Mouse (Mus musculus): ENCODE data around the gene Agpat1.

Gene Agpat1

DNA sequence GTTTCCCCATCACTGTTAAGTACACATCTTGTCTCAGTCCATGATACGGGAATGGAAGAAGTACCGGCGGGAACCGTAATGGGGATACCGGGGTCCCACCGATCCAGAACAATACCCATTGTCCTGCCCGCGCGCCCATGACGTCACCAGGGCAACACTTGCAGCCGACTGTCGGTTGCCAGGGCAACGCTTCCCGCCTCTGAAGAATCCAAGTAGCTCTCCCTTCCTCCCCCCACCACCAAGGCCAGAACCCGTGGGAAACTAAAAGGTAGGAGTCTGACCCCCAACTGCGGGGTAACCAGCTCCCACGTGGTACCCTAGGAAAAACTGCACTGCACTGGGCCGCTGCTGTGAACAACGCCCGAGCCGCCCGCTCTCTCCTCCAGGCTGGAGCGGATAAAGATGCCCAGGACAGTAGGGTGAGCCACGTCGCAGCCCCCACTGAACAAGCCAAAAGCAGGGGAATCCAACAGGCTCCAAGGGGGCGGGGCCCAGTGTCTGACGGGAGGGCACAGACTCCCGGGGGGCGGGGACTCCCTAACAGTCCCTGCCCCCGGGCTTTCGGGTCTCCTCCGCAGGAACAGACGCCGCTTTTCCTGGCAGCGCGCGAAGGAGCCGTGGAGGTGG is 17.2 kb upstream of the Agpat1 start:
- peak; percentile 93 for DNase-seq (ENCODE audit: low read depth)

DNA sequence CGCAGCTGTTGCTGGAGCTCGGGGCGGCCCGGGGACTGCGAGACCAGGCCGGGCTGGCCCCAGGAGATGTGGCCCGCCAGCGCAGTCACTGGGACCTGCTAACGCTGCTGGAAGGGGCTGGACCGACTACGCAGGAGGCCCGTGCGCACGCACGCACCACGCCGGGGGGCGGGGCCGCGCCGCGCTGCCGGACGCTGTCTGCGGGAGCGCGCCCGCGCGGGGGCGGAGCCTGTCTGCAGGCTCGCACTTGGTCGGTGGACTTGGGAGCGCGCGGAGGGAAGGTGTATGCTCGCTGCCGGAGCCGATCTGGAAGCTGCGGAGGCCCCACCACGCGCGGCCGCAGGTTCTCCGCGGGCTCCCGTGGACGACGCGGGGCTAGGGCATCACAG is 16.6 kb upstream of the Agpat1 start:
- DNase-seq (ENCODE audit: low read depth): peak; percentile 99

DNA sequence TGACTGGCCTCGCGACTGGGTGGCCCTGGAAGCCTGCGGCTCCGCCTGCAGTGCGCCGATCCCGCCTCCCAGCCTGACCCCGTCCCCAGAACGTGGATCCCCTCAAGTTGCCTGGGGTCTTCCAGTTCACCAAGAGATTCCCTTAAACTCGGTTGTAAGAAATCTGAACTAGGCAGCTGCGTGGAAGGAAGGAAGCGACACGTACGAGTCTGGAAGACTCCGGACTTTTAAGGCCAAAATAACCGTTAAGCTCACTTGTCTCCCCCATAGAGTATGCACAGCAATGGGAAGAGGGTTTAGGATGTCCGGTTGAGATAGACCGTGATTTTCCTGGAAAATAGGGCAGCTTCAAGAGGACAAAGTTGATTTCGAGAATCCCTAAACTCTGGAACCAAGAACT is 16.2 kb upstream of the Agpat1 start:
- DNase-seq (ENCODE audit: low read depth): no peak

GRCm38 (mm10) chr17:34588767-34589166 is 15.3 kb upstream of the Agpat1 start:
- DNase-seq (ENCODE audit: low read depth): no peak

- DNase-seq (ENCODE audit: low read depth): no peak
These were observed 14.9 kb upstream of the Agpat1 start for GRCm38 (mm10) chr17:34589206-34589605.

- peak; percentile 20 for DNase-seq (ENCODE audit: low read depth)
These were observed 14.4 kb upstream of the Agpat1 start, which contains the start of gene Gpsm3 for GRCm38 (mm10) chr17:34589681-34590101. Gpsm3 (plus strand) TSS chr17:34589806.

GRCm38 (mm10) chr17:34590154-34590987 is 13.7 kb upstream of the Agpat1 start:
- DNase-seq (ENCODE audit: low read depth): no peak

GRCm38 (mm10) chr17:34591029-34591993 is 12.8 kb upstream of the Agpat1 start, which contains the start of gene Pbx2:
Pbx2 (plus strand) TSS chr17:34591266.
- peak; percentile 55 for DNase-seq (ENCODE audit: low read depth)

- peak; percentile 96 for DNase-seq (ENCODE audit: low read depth)
These were observed 12.1 kb upstream of the Agpat1 start for GRCm38 (mm10) chr17:34591994-34592375.

DNA sequence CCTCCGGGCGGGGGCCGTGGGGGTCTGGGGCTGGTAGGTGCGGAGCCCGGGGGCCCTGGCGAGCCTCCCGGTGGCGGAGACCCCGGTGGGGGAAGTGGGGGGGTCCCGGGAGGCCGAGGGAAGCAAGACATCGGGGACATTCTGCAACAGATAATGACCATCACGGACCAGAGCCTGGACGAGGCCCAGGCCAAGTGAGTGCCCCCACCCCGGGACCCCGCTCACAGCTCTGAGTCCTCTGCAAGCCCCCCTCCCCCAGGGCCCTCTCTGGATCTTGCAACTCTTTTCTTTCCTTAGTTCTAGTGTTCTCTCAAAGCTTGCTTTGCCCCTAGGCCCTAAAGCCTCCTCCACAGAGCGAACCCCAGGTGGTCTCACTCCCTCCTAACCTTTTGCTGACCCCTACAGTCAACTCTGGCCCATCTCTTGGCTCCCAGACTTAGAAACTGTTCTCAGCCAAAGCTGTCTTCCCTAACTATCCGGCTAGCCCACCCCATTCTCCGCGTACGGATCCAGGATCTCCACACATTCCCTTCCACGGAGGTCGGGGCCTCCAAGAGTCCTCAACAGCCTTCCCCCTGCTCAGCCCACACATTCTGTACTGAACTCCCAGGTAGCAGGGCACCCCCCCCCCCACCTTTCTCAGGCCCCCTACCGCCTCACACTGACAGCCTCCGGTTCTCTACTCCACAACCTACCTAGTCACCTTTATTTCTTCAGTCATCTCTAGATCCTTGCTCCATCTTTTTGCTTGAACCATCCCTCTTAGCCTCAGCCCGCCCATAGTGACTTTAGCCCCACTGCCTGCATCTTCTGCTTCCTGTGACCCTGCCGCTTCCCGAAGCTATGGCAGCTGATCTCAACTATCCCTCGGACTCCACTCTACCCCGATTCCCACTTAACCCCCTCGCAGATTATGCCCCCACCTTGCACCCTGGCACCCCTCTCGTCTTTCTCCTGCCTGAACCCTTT is 11.2 kb upstream of the Agpat1 start:
- peak; percentile 46 for DNase-seq (ENCODE audit: low read depth)

DNA sequence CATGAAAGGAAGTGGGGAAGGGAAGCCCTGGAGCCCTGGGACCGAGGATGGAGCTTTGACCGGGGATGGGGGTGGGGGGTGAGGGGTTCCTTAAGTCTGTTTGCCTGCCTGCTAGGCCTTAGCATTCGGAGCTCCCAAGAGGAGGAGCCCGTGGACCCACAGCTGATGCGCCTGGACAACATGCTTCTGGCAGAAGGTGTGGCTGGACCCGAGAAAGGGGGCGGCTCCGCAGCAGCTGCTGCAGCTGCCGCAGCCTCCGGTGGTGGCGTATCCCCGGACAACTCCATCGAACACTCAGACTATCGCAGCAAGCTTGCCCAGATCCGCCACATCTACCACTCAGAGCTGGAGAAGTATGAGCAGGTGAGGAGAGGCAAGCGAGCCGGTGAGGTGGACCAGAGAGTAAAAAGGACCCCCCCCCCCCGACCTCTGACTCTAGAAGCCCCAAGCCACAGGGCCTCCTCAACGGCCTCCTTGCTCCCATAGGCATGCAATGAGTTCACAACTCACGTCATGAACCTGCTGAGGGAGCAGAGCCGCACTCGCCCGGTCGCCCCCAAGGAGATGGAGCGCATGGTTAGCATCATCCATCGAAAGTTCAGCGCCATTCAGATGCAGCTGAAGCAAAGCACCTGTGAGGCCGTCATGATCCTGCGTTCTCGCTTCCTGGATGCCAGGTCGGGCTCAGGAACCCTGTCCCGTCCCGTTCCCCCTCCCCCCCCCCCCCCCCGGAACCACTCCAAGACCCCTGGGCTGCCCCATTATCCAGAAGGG is 10.1 kb upstream of the Agpat1 start:
- no peak for DNase-seq (ENCODE audit: low read depth)

- DNase-seq (ENCODE audit: low read depth): no peak
These were observed 8.0 kb upstream of the Agpat1 start for GRCm38 (mm10) chr17:34596098-34596497.

DNA sequence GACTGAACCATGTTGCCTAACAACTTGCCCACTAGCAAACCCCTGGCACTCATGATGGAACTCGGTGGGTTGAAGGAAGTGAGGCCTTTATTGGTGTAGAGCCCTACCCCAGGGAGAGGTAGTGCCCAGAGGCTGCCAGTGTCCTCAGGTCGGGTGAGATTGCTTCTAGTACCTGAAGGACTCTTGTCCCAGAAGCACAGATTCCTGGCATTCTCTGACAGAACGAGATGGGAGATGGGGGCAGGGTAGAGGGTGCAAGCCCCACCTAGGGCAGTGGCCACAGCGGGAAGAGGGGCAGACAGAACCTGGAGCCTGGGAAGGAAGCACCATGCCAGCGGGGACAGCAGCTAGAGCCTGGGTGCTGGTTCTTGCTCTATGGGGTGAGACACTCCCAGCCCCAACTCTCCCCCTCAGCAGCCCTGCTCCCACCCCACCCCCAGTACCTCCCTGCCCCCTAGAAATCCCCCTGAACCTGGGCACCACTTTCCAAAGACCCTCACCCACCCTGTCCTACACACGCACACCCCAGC is 6.4 kb upstream of the Agpat1 start, which contains the start of gene Ager:
Gene Ager, plus strand, starts transcription at position 297 of the 530 bp plus-strand sequence.
- DNase-seq (ENCODE audit: low read depth): no peak

DNA sequence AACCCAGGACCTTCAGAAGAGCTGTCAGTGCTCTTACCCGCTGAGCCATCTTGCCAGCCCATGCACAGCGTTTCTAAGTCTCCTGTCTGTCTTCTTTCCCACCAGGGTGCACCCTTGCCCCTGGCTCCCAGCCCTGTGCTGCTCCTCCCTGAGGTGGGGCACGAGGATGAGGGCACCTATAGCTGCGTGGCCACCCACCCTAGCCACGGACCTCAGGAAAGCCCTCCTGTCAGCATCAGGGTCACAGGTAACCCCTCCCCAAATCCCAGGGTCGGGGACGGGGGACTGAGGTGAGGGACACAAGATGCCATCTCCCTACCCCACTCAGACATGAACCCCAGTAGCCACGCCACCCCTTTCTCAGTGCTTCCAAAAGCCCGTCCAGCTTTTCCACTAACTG is 4.2 kb upstream of the Agpat1 start:
- no peak for DNase-seq (ENCODE audit: low read depth)

GRCm38 (mm10) chr17:34601796-34602195 is 2.3 kb upstream of the Agpat1 start:
- DNase-seq (ENCODE audit: low read depth): no peak

DNA sequence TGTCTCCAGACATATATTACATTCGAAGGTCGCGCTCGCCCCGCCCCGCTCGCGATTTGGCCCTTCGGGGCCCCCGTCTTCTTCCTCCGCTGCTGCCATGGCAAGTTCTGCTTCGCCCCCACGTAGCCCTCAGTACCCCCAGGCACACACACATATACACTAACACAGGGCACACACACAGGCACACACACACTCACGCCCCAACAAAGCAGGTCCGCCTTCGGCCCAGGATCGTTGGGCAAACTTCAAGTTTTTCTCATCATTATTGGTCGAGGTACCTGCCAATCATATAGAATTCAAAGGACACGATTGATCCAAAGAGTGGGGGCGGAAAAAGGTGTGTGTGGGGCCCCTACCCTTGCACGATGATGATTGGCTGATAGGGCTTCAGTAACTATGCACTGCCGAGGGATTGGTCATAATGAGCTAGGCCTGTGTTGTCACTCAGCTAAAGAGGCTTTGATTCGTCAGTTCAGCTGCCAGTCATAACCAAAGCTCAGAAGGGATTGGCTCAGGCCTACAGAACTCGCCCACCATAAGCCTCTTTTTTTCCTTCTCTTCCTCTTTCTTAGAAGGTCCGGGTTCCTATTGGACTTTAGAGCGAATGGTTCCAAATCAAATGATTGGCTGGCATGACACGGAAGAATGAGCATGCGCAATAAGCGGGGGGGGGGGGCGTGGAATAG is 544 bp upstream of the Agpat1 start, which contains the start of gene Rnf5:
Gene Rnf5, minus strand, starts transcription at position 316 of the 686 bp plus-strand sequence.
- peak; percentile 100 for DNase-seq (ENCODE audit: low read depth)

- peak; percentile 60 for DNase-seq (ENCODE audit: low read depth)
These were observed 612 bp downstream of the Agpat1 start for GRCm38 (mm10) chr17:34604511-34605237.

DNA sequence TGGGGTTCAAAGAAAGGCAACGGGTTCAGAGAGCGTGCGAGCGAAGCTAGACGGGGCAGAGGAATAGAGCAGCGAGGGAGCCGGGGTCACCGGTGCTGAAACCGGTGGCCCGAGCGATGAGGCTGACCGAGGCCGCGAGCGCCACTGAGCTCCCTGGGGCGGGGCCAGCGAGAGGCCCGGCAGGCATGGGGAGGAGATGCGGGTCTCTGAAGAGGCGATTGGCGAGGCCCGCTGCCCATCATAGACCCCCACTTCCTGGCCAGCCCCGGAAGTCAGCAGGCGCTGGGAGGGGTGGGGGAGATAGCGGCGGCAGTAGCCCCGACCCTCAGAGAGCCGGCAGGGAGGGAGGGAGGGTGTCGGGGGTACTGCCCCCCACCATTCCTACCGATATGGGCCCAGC is 1.5 kb downstream of the Agpat1 start:
- peak; percentile 98 for DNase-seq (ENCODE audit: low read depth)
